Mouse (Mus musculus) macrophage (primary cell): ENCODE results near the gene Chkb. TPM values are rescaled to one million over a fixed set of nuclear protein-coding genes. Genes with fewer than 3 reads are reported as not detected.
"Not testable (repeated sequence)": the region's sequence is repeated elsewhere in the genome, so short reads cannot be mapped to it uniquely, and the experiment has no call there.

ENCODE experiments used
- H3K27ac ChIP-seq: fragments of 350-480 bp; formaldehyde crosslinking; 2 replicates; pipeline ENCODE4 v1.9.0; 2021
- H3K36me3 ChIP-seq: fragments of 350-480 bp; formaldehyde crosslinking; 2 replicates; pipeline ENCODE4 v1.9.0; 2021; ENCODE audit errors: inconsistent target
- H3K4me3 ChIP-seq: fragments of 350-480 bp; formaldehyde crosslinking; 2 replicates; pipeline ENCODE4 v1.9.0; 2021; ENCODE audit errors: inconsistent target
- H3K79me2 ChIP-seq: fragments of 350-480 bp; formaldehyde crosslinking; 2 replicates; pipeline ENCODE4 v1.9.0; 2021; ENCODE audit errors: inconsistent target
- WGBS: methylation state at CpG from one replicate; pipeline ENCODE4 v1.1.7; 2026; ENCODE audit warnings: inconsistent platforms; ENCODE audit not compliant: missing documents; 5-methylcytosine and 5-hydroxymethylcytosine counted together
- polyA plus RNA-seq: library from polyadenylated mRNA; stranded (reverse); fragments of 250-400 nt; gene quantifications from 3 replicates; pipeline ENCODE4 v1.2.4, GENCODE M21; 2018; ENCODE audit warnings: inconsistent platforms

The Chkb gene
- polyA plus RNA-seq, 1 experiment from 2014 or later, result 36.7 TPM

GRCm38 (mm10) chr15:89431806-89432205 is 2.1 kb upstream of the Chkb start:
- Histone ChIP-seq H3K4me3 (no peak overlapping the region), H3K79me2 (peaks cover 12% of the 10 kb centered on the region), H3K27ac (no peak overlapping the region), H3K36me3 (peaks cover 8% of the 10 kb centered on the region; the same call in 1 of the 2 replicates)
- WGBS, result 95% methylated on average over 6 of the region's 6 CpGs

- H3K4me3 ChIP-seq, result no peak overlapping the region
- WGBS, result 82% methylated on average over 3 of the region's 3 CpGs
- H3K27ac ChIP-seq, result no peak overlapping the region
- H3K79me2 ChIP-seq, result peaks cover 12% of the 10 kb centered on the region
- peaks cover 14% of the 10 kb centered on the region; the same call in 1 of the 2 replicates for H3K36me3 ChIP-seq
Observed at GRCm38 (mm10) chr15:89431271-89431670, 1.6 kb upstream of the Chkb start.

- WGBS, result 46% methylated on average over 2 of the region's 9 CpGs
- Histone ChIP-seq H3K36me3 (peaks cover 19% of the 10 kb centered on the region; the same call in 1 of the 2 replicates), H3K4me3 (peak overlapping the region; percentile 83; the same call in 1 of the 2 replicates)
Observed at GRCm38 (mm10) chr15:89430771-89431170, 1.1 kb upstream of the Chkb start.

GRCm38 (mm10) chr15:89430341-89430740 is 633 bp upstream of the Chkb start:
- H3K27ac ChIP-seq, result peak overlapping the region; percentile 94
- peak overlapping the region; percentile 83 for H3K4me3 ChIP-seq
- peaks cover 20% of the 10 kb centered on the region; the same call in 1 of the 2 replicates for H3K36me3 ChIP-seq
- WGBS, result 31% methylated on average over 6 of the region's 6 CpGs
- peaks cover 12% of the 10 kb centered on the region for H3K79me2 ChIP-seq

More at GRCm38 (mm10) chr15:89430771-89431170, 1.1 kb upstream of the Chkb start:
- H3K27ac ChIP-seq, result not testable (repeated sequence)
- peaks cover 12% of the 10 kb centered on the region for H3K79me2 ChIP-seq

GRCm38 (mm10) chr15:89428821-89429351 is 822 bp downstream of the Chkb start:
- H3K79me2 ChIP-seq, result peaks cover 12% of the 10 kb centered on the region
- WGBS, result 10% methylated on average over 22 of the region's 22 CpGs
- H3K4me3 ChIP-seq, result peak overlapping the region; percentile 83
- peaks cover 20% of the 10 kb centered on the region; the same call in 1 of the 2 replicates for H3K36me3 ChIP-seq
- peak overlapping the region; percentile 58 for H3K27ac ChIP-seq

- Histone ChIP-seq H3K4me3 (peak overlapping the region; percentile 83), H3K27ac (no peak overlapping the region), H3K36me3 (peaks cover 20% of the 10 kb centered on the region; the same call in 1 of the 2 replicates), H3K79me2 (peaks cover 12% of the 10 kb centered on the region)
- 96% methylated on average over 19 of the region's 19 CpGs for WGBS
Observed at GRCm38 (mm10) chr15:89428136-89428790, 1.4 kb downstream of the Chkb start.

- WGBS, result 94% methylated on average over 10 of the region's 10 CpGs
- Histone ChIP-seq H3K36me3 (peaks cover 20% of the 10 kb centered on the region; the same call in 1 of the 2 replicates), H3K79me2 (peaks cover 12% of the 10 kb centered on the region), H3K27ac (no peak overlapping the region), H3K4me3 (no peak overlapping the region)
Observed at GRCm38 (mm10) chr15:89426716-89427115, 3.0 kb downstream of the Chkb start.

- no peak within 1 kb of the TSS for H3K27ac ChIP-seq
- H3K36me3 ChIP-seq, result peaks cover 20% of the 10 kb centered on the region; the same call in 1 of the 2 replicates
- peaks cover 12% of the 10 kb centered on the region for H3K79me2 ChIP-seq
- H3K4me3 ChIP-seq, result no peak within 1 kb of the TSS
- WGBS, result 89% methylated on average over 5 of the region's 6 CpGs
Observed at GRCm38 (mm10) chr15:89425711-89426121, 4.0 kb downstream of the Chkb start, which contains the start of gene Cpt1b. Gene Cpt1b, minus strand, starts transcription at chr15:89425863.

GRCm38 (mm10) chr15:89424621-89425020 is 5.1 kb downstream of the Chkb start:
- Histone ChIP-seq H3K36me3 (peaks cover 20% of the 10 kb centered on the region; the same call in 1 of the 2 replicates), H3K79me2 (peaks cover 12% of the 10 kb centered on the region), H3K4me3 (no peak overlapping the region), H3K27ac (no peak overlapping the region)
- 92% methylated on average over 8 of the region's 8 CpGs for WGBS

- 96% methylated on average over 7 of the region's 9 CpGs for WGBS
- H3K36me3 ChIP-seq, result peaks cover 13% of the 10 kb centered on the region; the same call in 1 of the 2 replicates
Observed at GRCm38 (mm10) chr15:89421938-89422337, 7.8 kb downstream of the Chkb start.

GRCm38 (mm10) chr15:89415282-89415681 is 14.4 kb downstream of the Chkb start:
- Histone ChIP-seq H3K4me3 (no peak overlapping the region), H3K79me2 (no peaks in the 10 kb centered on the region), H3K36me3 (no peaks in the 10 kb centered on the region), H3K27ac (no peak overlapping the region)
- WGBS, result 89% methylated on average over 8 of the region's 8 CpGs

More at GRCm38 (mm10) chr15:89421938-89422337, 7.8 kb downstream of the Chkb start:
- no peak overlapping the region for H3K4me3 ChIP-seq
- no peaks in the 10 kb centered on the region for H3K79me2 ChIP-seq
- H3K27ac ChIP-seq, result no peak overlapping the region

- Histone ChIP-seq H3K27ac (no peak within 1 kb of the TSS), H3K79me2 (no peaks in the 10 kb centered on the region), H3K36me3 (no peaks in the 10 kb centered on the region), H3K4me3 (no peak within 1 kb of the TSS)
- WGBS, result 96% methylated on average over 7 of the region's 24 CpGs
Observed at GRCm38 (mm10) chr15:89410118-89410517, 19.6 kb downstream of the Chkb start, which contains the start of gene Syce3. Gene Syce3, minus strand, starts transcription at chr15:89410503.

GRCm38 (mm10) chr15:89406691-89407090 is 23.0 kb downstream of the Chkb start:
- H3K4me3 ChIP-seq, result no peak overlapping the region
- H3K27ac ChIP-seq, result no peak overlapping the region
- no peaks in the 10 kb centered on the region for H3K36me3 ChIP-seq
- no peaks in the 10 kb centered on the region for H3K79me2 ChIP-seq

GRCm38 (mm10) chr15:89404831-89405623 is 24.7 kb downstream of the Chkb start:
- 82% methylated on average over 10 of the region's 10 CpGs for WGBS

More at GRCm38 (mm10) chr15:89404831-89405623, 24.7 kb downstream of the Chkb start:
- Histone ChIP-seq H3K27ac (no peak overlapping the region), H3K4me3 (no peak overlapping the region), H3K36me3 (no peaks in the 10 kb centered on the region), H3K79me2 (no peaks in the 10 kb centered on the region)
